Mouse (Mus musculus) frontal cortex, adult 2 months (tissue): Measurements from ENCODE around the gene Fam83d. TPM values are rescaled to one million over a fixed set of nuclear protein-coding genes. Genes with fewer than 3 reads are reported as not detected.
"Not testable (repeated sequence)": the region's sequence is repeated elsewhere in the genome, so short reads cannot be mapped to it uniquely, and the experiment has no call there.

Experiments used
- DNase-seq, 2 experiments: peaks; one replicate each; pipeline ENCODE4 v3.0.0; 2022; ENCODE audit warnings: low spot score in 1 of 2; ENCODE audit errors: extremely low spot score in 1 of 2
- polyA plus RNA-seq: library from polyadenylated mRNA; depleted of rRNA; stranded (reverse); fragments of >200 nt; gene quantifications from 2 replicates; pipeline ENCODE4 v1.2.3, GENCODE M21; 2012; rRNA removed

Gene Fam83d
- 3.3 and 3.5 TPM in 2 replicates for polyA plus RNA-seq

- DNase-seq: peak; percentile 91 to 97
Observed at GRCm38 (mm10) chr2:158767742-158768339, at the start of gene Fam83d. TSS of gene Fam83d (plus strand) at chr2:158768093.

GRCm38 (mm10) chr2:158718816-158719549 is 48.9 kb upstream of the Fam83d start:
- DNase-seq: no peak

GRCm38 (mm10) chr2:158720715-158721370 is 47.0 kb upstream of the Fam83d start:
- no peak for DNase-seq

DNA sequence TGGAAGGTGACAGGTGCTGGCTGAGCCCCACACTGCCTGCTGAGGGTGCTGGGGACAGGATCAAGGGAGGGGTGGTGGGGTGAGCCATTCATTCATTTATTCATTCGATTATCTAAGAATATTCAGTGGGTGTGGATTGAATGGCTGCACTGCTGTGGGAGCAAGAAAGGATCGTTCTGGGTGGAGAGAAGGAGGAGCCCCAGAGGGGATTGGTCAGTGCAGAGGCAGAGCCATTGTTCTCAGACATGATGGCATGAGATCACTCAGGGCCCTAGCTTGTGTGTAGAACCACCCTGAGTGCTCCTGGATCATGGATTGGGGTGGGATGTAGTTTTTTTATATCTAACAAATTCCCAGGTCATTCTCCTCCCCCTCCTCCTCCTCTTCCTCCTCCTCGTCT is 46.4 kb upstream of the Fam83d start:
- DNase-seq: no peak

DNA sequence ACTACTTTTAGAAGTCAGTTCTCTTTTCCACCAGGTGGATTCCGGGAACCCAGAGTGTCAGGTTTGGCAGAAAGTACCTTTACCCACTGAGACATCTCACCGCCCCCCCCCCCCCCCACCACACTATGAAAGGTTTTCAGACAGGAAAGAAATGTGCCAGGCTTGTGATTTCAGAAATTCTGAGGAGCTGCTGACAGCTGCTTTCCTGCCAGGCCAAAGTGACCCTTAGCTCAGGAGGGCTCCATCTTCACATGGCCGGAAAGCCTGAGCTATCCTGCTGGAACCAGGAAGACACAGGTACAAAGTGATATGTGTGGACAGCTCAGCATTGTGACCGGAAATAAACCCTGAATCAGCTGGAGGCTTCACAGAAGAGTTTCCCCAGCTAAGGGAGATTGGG is 45.8 kb upstream of the Fam83d start:
- DNase-seq: no peak

- DNase-seq: peak in 1 of 2 experiments; percentile 72
Observed at GRCm38 (mm10) chr2:158722991-158723551, 44.8 kb upstream of the Fam83d start.

DNA sequence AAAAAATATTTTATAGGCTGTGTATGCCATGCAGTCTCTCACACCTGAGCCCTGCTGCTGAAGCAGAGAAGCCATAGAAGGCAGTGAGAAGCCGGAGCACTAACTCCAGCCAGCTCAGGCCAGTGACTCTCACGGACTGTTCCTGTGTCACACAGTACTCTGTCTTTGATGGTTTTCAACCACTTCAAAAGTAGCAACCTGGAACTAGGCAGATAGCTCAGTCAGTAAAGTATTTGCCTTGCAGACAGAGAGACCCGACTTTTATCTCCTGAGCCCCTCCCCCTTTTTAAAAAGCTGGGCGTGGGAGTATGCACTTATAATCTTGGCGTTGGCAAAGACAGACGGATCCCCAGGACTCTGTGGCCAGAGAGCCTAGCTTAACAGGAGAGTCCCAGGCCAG is 44.1 kb upstream of the Fam83d start:
- no peak for DNase-seq

- DNase-seq: no peak
Observed at GRCm38 (mm10) chr2:158726252-158726651, 41.6 kb upstream of the Fam83d start.

- no peak for DNase-seq
Observed at GRCm38 (mm10) chr2:158728061-158728815, 39.7 kb upstream of the Fam83d start.

GRCm38 (mm10) chr2:158730896-158731295 is 37.0 kb upstream of the Fam83d start:
- peak in 1 of 2 experiments; percentile 62 for DNase-seq

GRCm38 (mm10) chr2:158732521-158732920 is 35.4 kb upstream of the Fam83d start:
- no peak for DNase-seq

DNA sequence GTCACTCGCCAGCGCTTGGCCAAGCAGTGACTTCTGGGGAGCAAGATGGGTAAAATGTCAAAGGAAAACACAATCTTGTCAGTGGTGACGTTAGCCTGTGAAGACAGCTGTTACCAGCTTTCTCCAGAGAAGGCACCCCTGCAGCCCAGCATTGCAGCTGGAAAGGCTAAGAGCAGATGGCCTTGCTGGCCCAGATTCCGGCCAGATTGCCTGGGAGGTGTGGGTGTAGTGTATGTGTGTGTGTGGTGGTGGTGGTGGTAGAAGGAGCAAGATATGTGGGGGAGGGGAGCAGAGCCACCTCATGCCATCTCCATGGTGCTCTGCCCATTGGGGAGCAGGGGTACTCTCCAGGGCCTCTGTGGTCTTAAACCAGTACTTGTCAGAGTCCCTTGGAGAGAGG is 34.8 kb upstream of the Fam83d start:
- DNase-seq: peak in 1 of 2 experiments; percentile 65

- DNase-seq: no peak
Observed at GRCm38 (mm10) chr2:158733914-158734313, 34.0 kb upstream of the Fam83d start.

DNA sequence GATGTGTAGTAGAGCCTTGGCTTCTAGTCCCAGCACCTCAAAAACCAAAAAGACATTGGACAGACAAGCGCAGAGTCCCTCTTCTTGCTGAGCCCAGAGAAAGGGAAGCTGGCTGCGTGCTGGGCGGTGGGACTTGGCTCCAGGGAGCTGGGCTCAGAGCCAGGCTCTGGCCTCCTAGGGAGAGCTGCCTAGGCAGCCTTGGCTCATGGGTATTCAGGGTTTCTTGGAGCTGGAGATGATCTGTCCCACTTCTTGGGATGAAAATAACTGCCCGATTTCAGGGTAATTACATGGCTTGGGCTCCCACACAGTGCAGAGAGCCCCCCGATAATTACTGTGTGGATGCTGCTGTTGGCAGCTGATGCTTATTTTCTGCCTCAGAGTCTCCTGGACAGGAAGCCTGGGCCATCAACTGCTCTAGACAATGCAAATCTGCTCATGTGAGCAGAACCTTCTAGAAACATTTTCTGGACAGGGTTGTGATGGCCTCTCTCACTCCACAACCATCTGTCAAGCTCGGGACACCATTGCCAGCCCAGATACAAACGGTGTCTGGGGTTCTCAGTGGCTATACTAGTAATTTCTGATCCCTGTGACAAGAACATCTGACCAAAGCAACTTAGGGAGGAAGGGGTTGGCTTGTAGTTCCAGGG is 33.3 kb upstream of the Fam83d start:
- DNase-seq: peak in 1 of 2 experiments; percentile 66

DNA sequence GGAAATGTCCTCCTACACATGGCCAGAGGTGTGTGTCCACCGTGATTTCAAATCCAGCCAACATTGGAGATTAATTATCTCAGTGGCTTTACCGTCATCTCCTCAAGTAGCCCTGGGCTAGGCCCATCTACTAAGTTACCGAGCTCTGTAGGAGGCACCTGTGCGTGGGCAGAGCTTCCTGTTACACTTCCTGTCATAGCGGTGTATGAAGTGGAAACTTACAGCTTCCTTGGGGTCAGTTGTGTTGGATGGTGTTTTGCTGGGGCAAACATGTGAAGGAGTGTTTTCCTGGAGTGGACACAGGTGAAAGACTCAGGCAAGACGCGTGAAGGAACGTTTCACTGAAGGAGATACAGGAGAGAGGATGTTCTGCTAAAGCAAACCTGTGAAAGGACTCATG is 32.6 kb upstream of the Fam83d start:
- DNase-seq: no peak

DNA sequence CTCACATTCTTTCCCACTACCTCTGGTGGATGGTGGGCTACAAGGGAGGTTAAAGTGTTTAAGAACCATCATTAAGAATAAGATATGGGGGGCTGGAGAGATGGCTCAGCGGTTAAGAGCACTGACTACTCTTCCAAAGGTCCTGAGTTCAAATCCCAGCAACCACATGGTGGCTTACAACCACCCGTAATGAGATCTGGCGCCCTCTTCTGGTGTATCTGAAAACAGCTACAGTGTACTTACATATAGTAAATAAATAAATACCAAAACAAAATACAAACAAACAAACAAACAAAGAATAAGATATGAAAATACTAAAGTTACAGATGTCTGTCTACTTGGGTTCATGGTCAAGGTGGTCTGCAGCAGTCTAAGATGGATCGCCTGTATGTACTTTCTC is 31.6 kb upstream of the Fam83d start:
- DNase-seq: not testable (repeated sequence)

DNA sequence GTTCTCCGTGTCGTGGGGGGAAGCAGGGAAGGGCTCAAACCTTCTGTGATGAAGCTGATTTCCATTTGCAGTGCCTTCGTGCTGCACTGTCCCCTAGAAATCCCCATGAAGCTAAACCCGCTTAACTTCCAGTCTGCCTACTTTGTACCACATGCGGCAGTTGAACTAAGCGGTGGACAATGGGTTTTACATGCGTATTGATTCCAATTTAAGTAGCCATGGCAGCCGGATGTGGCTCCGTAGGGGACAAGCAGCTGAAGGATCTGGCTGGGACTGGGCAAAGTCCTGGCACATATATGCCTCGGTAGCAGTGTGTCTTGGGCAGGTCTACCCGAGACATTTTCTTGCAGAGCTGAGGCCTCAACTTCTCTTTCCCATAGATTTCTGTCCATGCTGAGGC is 29.3 kb upstream of the Fam83d start:
- DNase-seq: no peak

- no peak for DNase-seq
Observed at GRCm38 (mm10) chr2:158739113-158739512, 28.8 kb upstream of the Fam83d start.

DNA sequence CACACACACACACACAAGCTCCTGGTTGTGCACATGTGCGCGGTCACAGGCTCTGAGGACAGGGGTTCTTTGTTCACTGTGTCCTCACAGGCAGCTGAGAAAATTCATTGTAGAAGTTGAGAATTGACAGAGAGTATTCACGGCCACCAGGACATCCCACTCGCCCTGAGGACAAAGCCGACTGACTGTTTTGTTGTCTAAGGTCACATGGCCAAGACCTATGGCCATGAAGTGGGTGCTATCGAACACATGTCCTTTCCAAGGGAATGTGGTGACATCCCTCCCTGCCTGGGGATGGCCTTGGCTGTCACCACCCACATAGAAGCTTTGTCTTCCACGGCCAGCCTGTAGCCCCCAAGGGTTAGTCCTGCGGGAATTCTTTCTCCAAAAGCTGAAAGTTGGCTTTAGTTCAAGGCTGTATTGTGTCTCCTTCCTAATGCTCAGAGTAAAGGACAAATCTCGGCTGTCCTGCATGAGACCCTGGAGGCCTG is 26.8 kb upstream of the Fam83d start:
- no peak for DNase-seq

- no peak for DNase-seq
Observed at GRCm38 (mm10) chr2:158742431-158742830, 25.5 kb upstream of the Fam83d start.
